Mouse (Mus musculus) embryonic facial prominence, embryonic 13.5 days (tissue): ENCODE data around the gene Olfr1028. TPM values are rescaled to one million over a fixed set of nuclear protein-coding genes. Genes with fewer than 3 reads are reported as not detected.

Experiments used
- ATAC-seq: fragments of 200-750 bp; cut with Nextera tagmentation; 2 replicates; pipeline ENCODE4 v1.8.0; 2017; ENCODE audit warnings: low read depth; ENCODE audit not compliant: insufficient number of reproducible peaks, insufficient read depth, low FRiP score, low TSS enrichment
- H3K27ac ChIP-seq: fragments of 300-500 bp; sonication (generic); 2 replicates; pipeline ENCODE4 v1.5.1; 2015; ENCODE audit warnings: moderate library complexity, mild to moderate bottlenecking, inconsistent platforms
- H3K27me3 ChIP-seq: fragments of 300-500 bp; sonication (generic); 2 replicates; pipeline ENCODE4 v1.6.1; 2015; ENCODE audit warnings: mild to moderate bottlenecking, inconsistent platforms
- H3K36me3 ChIP-seq: fragments of 300-500 bp; sonication (generic); 2 replicates; pipeline ENCODE4 v1.6.1; 2015; ENCODE audit warnings: mild to moderate bottlenecking, inconsistent platforms
- H3K4me1 ChIP-seq: fragments of 300-500 bp; sonication (generic); 2 replicates; pipeline ENCODE4 v1.6.1; 2015; ENCODE audit warnings: inconsistent platforms
- H3K4me2 ChIP-seq: fragments of 300-500 bp; sonication (generic); 2 replicates; pipeline ENCODE4 v1.6.1; 2015; ENCODE audit warnings: moderate library complexity, mild to moderate bottlenecking, inconsistent platforms
- H3K4me3 ChIP-seq: fragments of 300-500 bp; sonication (generic); 2 replicates; pipeline ENCODE4 v1.5.1; 2015; ENCODE audit warnings: mild to moderate bottlenecking, inconsistent platforms
- H3K9ac ChIP-seq: fragments of 300-500 bp; sonication (generic); 2 replicates; pipeline ENCODE4 v1.6.1; 2015; ENCODE audit warnings: mild to moderate bottlenecking, inconsistent platforms
- H3K9me3 ChIP-seq: fragments of 300-500 bp; sonication (generic); 2 replicates; pipeline ENCODE4 v1.6.1; 2016; ENCODE audit warnings: inconsistent platforms
- WGBS: fragments of 180-500 bp; shearing (Covaris S2); methylation state at CpG from one replicate; pipeline ENCODE4 v1.1.7; 2015; ENCODE audit warnings: mixed read lengths; 5-methylcytosine and 5-hydroxymethylcytosine counted together
- polyA plus RNA-seq: library from polyadenylated mRNA; unstranded; fragments of >200 nt; fragmentation: Nextera tagmentation; extraction: Ambion mirVana; gene quantifications from 2 replicates; pipeline ENCODE4 v1.2.1, GENCODE M21; 2015

Olfr1028 gene
- polyA plus RNA-seq: not detected in 2 replicates

DNA sequence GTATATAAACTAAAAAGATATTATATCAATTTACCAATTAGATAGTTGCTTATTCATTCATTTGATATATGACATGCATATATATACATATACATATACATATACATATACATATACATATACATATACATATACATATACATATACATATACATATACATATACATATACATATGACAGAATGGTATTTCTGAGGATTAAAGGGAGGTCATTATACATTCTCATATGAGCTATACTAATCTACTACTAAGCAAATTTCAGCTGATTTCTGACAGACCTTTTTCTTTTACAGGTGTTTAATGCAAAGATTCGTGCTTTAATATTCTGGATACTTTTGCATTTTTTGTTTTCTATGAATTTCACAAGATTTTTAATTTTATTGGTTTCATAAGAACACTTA lies at the start of gene Olfr1028:
Gene Olfr1028, plus strand, starts transcription at position 301 of the 400 bp plus-strand sequence.
- no peak for ATAC-seq
- H3K4me3 ChIP-seq: no peak within 1 kb of the TSS
- no peaks in the 10 kb centered on the region for H3K27me3 ChIP-seq
- H3K36me3 ChIP-seq: no peaks in the 10 kb centered on the region
- no peak within 1 kb of the TSS for H3K9ac ChIP-seq
- 82% methylated on average over 1 of the region's 1 CpGs for WGBS
- no peaks in the 10 kb centered on the region for H3K9me3 ChIP-seq
- H3K27ac ChIP-seq: no peak within 1 kb of the TSS
- no peaks in the 10 kb centered on the region for H3K4me1 ChIP-seq
- H3K4me2 ChIP-seq: no peak within 1 kb of the TSS

DNA sequence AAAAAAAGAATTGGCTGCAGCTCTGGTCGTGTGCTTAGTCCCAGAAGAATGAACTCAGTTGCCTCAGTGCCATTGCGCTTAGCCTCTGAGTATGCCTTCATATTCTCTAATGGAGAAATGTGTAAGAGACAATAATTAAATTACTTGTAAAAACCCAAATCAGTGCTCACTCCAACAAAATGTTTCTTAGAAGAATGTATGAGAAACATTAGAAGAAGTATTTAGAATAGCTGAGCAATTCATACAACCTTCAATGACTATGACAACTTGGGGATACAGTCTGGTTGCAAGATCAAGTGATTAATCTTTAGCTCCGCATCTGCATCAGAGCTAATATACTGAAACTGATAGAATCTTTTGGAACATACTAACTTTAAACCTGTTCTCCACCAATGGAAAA lies 45.3 kb upstream of the Olfr1028 start, which contains the start of gene Olfr1024:
Gene Olfr1024, minus strand, starts transcription at position 101 of the 400 bp plus-strand sequence.
- no peak within 1 kb of the TSS for H3K9ac ChIP-seq

DNA sequence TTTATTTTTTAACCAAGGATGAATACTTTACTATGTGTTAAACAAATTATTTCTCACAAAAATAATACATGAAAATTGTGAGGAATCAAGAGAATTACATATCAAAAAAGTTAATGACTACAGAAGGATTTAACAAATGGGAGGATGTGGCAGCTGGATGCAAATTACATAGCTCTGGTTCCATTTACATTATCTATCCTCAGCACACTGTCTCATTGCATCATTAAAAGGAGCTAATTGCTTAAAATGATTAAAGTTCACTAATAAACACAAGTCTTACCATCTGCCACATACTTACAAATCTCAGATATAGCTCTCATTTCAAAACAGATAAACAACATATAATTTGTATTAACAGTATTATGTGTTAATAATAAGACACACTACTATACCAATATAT lies 37.0 kb upstream of the Olfr1028 start:
- no peak overlapping the region for H3K27ac ChIP-seq
- no peaks in the 10 kb centered on the region for H3K9me3 ChIP-seq
- H3K4me1 ChIP-seq: no peaks in the 10 kb centered on the region
- H3K4me3 ChIP-seq: no peak overlapping the region
- H3K9ac ChIP-seq: no peak overlapping the region
- H3K36me3 ChIP-seq: no peaks in the 10 kb centered on the region
- ATAC-seq: no peak
- H3K4me2 ChIP-seq: no peak overlapping the region
- no peaks in the 10 kb centered on the region for H3K27me3 ChIP-seq

More for the DNA sequence above, 45.3 kb upstream of the Olfr1028 start, which contains the start of gene Olfr1024:
- no peak within 1 kb of the TSS for H3K27ac ChIP-seq
- no peak within 1 kb of the TSS for H3K4me3 ChIP-seq
- H3K4me2 ChIP-seq: no peak within 1 kb of the TSS
- H3K9me3 ChIP-seq: peaks cover 5% of the 10 kb centered on the region; the same call in 1 of the 2 replicates
- no peaks in the 10 kb centered on the region for H3K4me1 ChIP-seq
- 84% methylated on average over 3 of the region's 3 CpGs for whole genome bisulfite sequencing
- no peaks in the 10 kb centered on the region for H3K36me3 ChIP-seq
- H3K27me3 ChIP-seq: no peaks in the 10 kb centered on the region
- ATAC-seq: no peak

DNA sequence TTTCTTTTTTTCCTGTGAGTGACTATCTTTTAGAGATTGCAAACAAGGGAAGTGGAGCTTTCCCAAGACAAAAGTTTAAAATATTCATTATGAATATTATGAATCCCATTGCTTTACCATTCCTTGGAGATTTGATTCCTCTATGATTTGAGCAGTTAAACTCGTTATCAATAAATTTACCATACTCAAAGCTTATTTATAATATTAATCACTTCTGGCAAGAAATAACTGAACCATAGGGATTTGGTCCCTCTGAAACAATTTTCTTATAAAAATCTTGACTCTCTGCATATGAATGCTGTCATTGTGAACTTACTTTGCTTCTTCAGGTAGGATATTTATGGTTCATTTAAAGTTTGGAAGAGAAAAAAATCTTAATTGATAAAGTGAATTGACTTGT lies 35.3 kb upstream of the Olfr1028 start, which contains the start of gene Olfr1025-ps1:
Gene Olfr1025-ps1, plus strand, starts transcription at position 301 of the 400 bp plus-strand sequence.
- no peaks in the 10 kb centered on the region for H3K36me3 ChIP-seq
- no peak within 1 kb of the TSS for H3K4me2 ChIP-seq
- H3K4me1 ChIP-seq: no peaks in the 10 kb centered on the region
- no peak within 1 kb of the TSS for H3K4me3 ChIP-seq
- H3K27me3 ChIP-seq: no peaks in the 10 kb centered on the region
- H3K9ac ChIP-seq: no peak within 1 kb of the TSS
- H3K27ac ChIP-seq: no peak within 1 kb of the TSS
- H3K9me3 ChIP-seq: no peaks in the 10 kb centered on the region
- 56% methylated on average over 1 of the region's 1 CpGs for WGBS
- no peak for ATAC-seq

DNA sequence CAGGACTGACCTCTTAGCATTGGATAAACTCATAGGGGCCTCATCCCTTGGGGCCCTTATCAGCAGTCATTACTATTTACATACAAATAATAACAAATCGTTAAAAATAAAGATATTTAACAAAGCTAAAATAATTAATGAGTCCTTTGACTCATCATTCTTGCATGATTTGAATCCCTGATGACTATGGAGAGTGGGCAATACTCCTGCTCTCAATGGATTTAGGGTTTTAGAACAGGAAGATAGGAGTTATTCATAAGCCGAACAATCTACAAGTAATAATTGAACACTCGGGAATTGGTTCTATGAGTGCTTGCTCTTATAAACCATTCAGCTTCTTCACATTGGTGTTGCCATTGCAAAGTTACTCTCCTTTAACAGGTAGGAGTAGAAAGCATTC lies 29.0 kb upstream of the Olfr1028 start, which contains the start of gene Olfr1026:
Gene Olfr1026, plus strand, starts transcription at position 301 of the 400 bp plus-strand sequence.
- H3K9me3 ChIP-seq: no peaks in the 10 kb centered on the region
- no peaks in the 10 kb centered on the region for H3K4me1 ChIP-seq
- no peak within 1 kb of the TSS for H3K4me2 ChIP-seq
- ATAC-seq: no peak
- no peak within 1 kb of the TSS for H3K9ac ChIP-seq
- WGBS: 88% methylated on average over 3 of the region's 3 CpGs
- no peak within 1 kb of the TSS for H3K4me3 ChIP-seq
- no peaks in the 10 kb centered on the region for H3K36me3 ChIP-seq
- no peaks in the 10 kb centered on the region for H3K27me3 ChIP-seq
- no peak within 1 kb of the TSS for H3K27ac ChIP-seq

DNA sequence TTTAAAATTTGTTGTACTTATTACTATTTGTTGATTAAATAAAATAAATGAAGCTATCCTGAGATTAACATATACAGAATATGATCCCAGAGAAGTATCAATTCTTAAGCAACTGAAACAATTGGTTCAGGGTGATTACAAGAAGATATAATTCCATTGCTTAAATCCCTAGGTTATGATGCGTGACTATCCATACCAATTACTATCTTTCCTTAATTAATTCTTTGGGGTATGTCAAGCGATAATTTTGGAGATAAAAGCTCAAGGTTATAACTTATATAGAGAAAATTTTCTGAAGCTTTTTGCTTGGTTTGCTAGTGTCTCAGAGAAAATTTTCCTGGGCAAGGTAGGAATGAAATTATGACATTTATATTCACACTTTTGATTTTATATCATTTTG lies 23.4 kb downstream of the Olfr1028 start, which contains the start of gene Olfr1029:
Gene Olfr1029, plus strand, starts transcription at position 301 of the 400 bp plus-strand sequence.
- H3K27ac ChIP-seq: no peak within 1 kb of the TSS
- H3K9ac ChIP-seq: no peak within 1 kb of the TSS
- H3K4me2 ChIP-seq: no peak within 1 kb of the TSS
- ATAC-seq: no peak
- 89% methylated on average over 2 of the region's 2 CpGs for WGBS
- H3K27me3 ChIP-seq: no peaks in the 10 kb centered on the region
- H3K9me3 ChIP-seq: no peaks in the 10 kb centered on the region
- H3K4me3 ChIP-seq: no peak within 1 kb of the TSS
- no peaks in the 10 kb centered on the region for H3K36me3 ChIP-seq
- no peaks in the 10 kb centered on the region for H3K4me1 ChIP-seq

DNA sequence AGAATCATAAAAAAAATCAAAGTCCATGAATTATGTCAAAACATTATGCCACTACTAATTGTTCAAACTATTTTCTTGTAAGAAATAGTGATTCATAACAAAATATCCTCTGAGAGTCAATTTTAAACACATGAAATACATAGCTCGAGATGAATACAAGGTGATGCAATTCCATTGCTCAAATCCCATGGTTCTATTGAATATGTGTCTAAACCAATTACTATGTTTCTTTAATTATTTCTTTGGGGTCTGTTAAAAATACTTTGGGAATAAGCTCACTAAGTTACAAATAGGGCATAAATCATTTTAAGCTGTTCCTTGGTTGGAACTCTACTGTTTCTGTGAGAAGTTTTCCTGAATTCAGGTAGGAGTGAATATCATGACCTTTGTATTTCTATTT lies 28.7 kb downstream of the Olfr1028 start, which contains the start of gene Olfr1030:
Gene Olfr1030, plus strand, starts transcription at position 301 of the 400 bp plus-strand sequence.
- Histone ChIP-seq H3K4me2 (no peak within 1 kb of the TSS), H3K9ac (no peak within 1 kb of the TSS), H3K36me3 (no peaks in the 10 kb centered on the region), H3K4me1 (no peaks in the 10 kb centered on the region), H3K27ac (no peak within 1 kb of the TSS), H3K9me3 (no peaks in the 10 kb centered on the region), H3K27me3 (no peaks in the 10 kb centered on the region), H3K4me3 (no peak within 1 kb of the TSS)
- WGBS: 62% methylated on average over 1 of the region's 1 CpGs
- no peak for ATAC-seq

DNA sequence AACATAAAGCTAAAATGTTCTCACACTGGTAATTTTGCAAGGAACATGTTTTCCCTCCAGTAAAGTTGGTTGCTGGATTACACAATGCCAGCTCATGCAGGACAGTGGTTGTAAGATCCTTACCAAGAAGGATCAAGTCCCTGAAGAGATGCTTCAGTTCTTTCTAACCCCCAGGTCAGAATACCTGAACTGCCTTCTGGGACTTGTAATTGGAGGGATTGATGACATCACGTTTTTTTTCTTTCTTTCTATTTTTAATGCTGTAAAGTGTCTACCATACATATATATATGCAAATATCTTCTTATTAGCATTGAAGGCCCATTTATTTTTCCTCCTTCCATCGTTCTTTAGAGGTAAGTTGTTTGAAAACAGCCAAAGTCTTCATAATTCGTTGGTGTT lies 39.8 kb downstream of the Olfr1028 start, which contains the start of gene Olfr1031:
Gene Olfr1031, plus strand, starts transcription at position 301 of the 400 bp plus-strand sequence.
- no peak for ATAC-seq
- 59% methylated on average over 3 of the region's 3 CpGs for WGBS

More for the DNA sequence above, 39.8 kb downstream of the Olfr1028 start, which contains the start of gene Olfr1031:
- Histone ChIP-seq H3K27me3 (no peaks in the 10 kb centered on the region), H3K4me1 (no peaks in the 10 kb centered on the region), H3K4me3 (no peak within 1 kb of the TSS), H3K27ac (no peak within 1 kb of the TSS), H3K9ac (no peak within 1 kb of the TSS), H3K4me2 (no peak within 1 kb of the TSS), H3K9me3 (no peaks in the 10 kb centered on the region), H3K36me3 (no peaks in the 10 kb centered on the region)

Other genes with a start within 250 kb of the Olfr1028 start
- gene Olfr1009, start 235.0 kb upstream of the Olfr1028 start, polyA plus RNA-seq: not detected in 2 replicates
- not detected in 2 replicates for gene Olfr1012, start 187.7 kb upstream of the Olfr1028 start, polyA plus RNA-seq
- not detected in 2 replicates for gene Olfr1013, start 183.3 kb upstream of the Olfr1028 start, polyA plus RNA-seq
- gene Olfr1014, start 177.7 kb upstream of the Olfr1028 start, polyA plus RNA-seq: not detected in 2 replicates
- gene Olfr1015, start 168.4 kb upstream of the Olfr1028 start, polyA plus RNA-seq: not detected in 2 replicates
- gene Olfr1016, start 147.9 kb upstream of the Olfr1028 start, polyA plus RNA-seq: not detected in 2 replicates
- not detected in 2 replicates for gene Olfr1018, start 132.0 kb upstream of the Olfr1028 start, polyA plus RNA-seq
- not detected in 2 replicates for gene Olfr1019, start 105.0 kb upstream of the Olfr1028 start, polyA plus RNA-seq
- gene Olfr1020, start 103.4 kb upstream of the Olfr1028 start, polyA plus RNA-seq: not detected in 2 replicates
- gene Olfr1022, start 81.8 kb upstream of the Olfr1028 start, polyA plus RNA-seq: not detected in 2 replicates
- gene Olfr1023, start 64.8 kb upstream of the Olfr1028 start, polyA plus RNA-seq: not detected in 2 replicates
- not detected in 2 replicates for gene Olfr1024, start 45.4 kb upstream of the Olfr1028 start, polyA plus RNA-seq
- gene Olfr1025-ps1, start 35.2 kb upstream of the Olfr1028 start, polyA plus RNA-seq: 0.22 TPM in 1 of 2 replicates, not detected in the other
- not detected in 2 replicates for gene Olfr1026, start 28.9 kb upstream of the Olfr1028 start, polyA plus RNA-seq
- gene Olfr1029, start 23.5 kb downstream of the Olfr1028 start, polyA plus RNA-seq: not detected in 2 replicates
- not detected in 2 replicates for gene Olfr1030, start 28.8 kb downstream of the Olfr1028 start, polyA plus RNA-seq
- gene Olfr1031, start 39.9 kb downstream of the Olfr1028 start, polyA plus RNA-seq: not detected in 2 replicates
- gene Olfr1032, start 55.1 kb downstream of the Olfr1028 start, polyA plus RNA-seq: not detected in 2 replicates
- gene Olfr1033, start 70.2 kb downstream of the Olfr1028 start, polyA plus RNA-seq: 0.41 and 0.43 TPM in 2 replicates
- gene Olfr1034, start 95.4 kb downstream of the Olfr1028 start, polyA plus RNA-seq: not detected in 2 replicates
- 0.06 TPM in 1 of 2 replicates, not detected in the other for gene Olfr1036, start 123.6 kb downstream of the Olfr1028 start, polyA plus RNA-seq
- not detected in 2 replicates for gene Olfr1037, start 136.9 kb downstream of the Olfr1028 start, polyA plus RNA-seq
- gene Olfr1039, start 185.5 kb downstream of the Olfr1028 start, polyA plus RNA-seq: 0.08 TPM in 1 of 2 replicates, not detected in the other
- gene Olfr1040, start 196.3 kb downstream of the Olfr1028 start, polyA plus RNA-seq: not detected in 2 replicates
- not detected in 2 replicates for gene Olfr1042, start 211.4 kb downstream of the Olfr1028 start, polyA plus RNA-seq
- gene Olfr1043, start 217.1 kb downstream of the Olfr1028 start, polyA plus RNA-seq: 0.18 TPM in 1 of 2 replicates, not detected in the other
- gene Olfr1044, start 227.4 kb downstream of the Olfr1028 start, polyA plus RNA-seq: not detected in 2 replicates
- gene Olfr52, start 235.2 kb downstream of the Olfr1028 start, polyA plus RNA-seq: not detected in 2 replicates